Mouse (Mus musculus) C2C12 (cell line): ENCODE data around the gene Fkbp1a.

ENCODE experiments used
- CTCF ChIP-seq: IDR thresholded peaks from one replicate; pipeline ENCODE4 v1.5.1; 2011; ENCODE audit not compliant: control insufficient read depth, insufficient read depth, insufficient read length
- MAX ChIP-seq: IDR thresholded peaks from one replicate; pipeline ENCODE4 v1.6.1; 2011; ENCODE audit warnings: mild to moderate bottlenecking, control low read depth
- MYOD1 ChIP-seq: IDR thresholded peaks from one replicate; pipeline ENCODE4 v1.6.1; 2011; ENCODE audit warnings: low read depth; ENCODE audit not compliant: control insufficient read depth, insufficient read length
- MYOG ChIP-seq: IDR thresholded peaks from one replicate; pipeline ENCODE4 v1.6.1; 2011; ENCODE audit not compliant: control insufficient read depth, insufficient read length; ENCODE audit errors: extremely low read depth
- USF1 ChIP-seq: IDR thresholded peaks from one replicate; pipeline ENCODE4 v1.6.1; 2011; ENCODE audit warnings: low read depth, mild to moderate bottlenecking, control low read depth, moderate library complexity

DNA sequence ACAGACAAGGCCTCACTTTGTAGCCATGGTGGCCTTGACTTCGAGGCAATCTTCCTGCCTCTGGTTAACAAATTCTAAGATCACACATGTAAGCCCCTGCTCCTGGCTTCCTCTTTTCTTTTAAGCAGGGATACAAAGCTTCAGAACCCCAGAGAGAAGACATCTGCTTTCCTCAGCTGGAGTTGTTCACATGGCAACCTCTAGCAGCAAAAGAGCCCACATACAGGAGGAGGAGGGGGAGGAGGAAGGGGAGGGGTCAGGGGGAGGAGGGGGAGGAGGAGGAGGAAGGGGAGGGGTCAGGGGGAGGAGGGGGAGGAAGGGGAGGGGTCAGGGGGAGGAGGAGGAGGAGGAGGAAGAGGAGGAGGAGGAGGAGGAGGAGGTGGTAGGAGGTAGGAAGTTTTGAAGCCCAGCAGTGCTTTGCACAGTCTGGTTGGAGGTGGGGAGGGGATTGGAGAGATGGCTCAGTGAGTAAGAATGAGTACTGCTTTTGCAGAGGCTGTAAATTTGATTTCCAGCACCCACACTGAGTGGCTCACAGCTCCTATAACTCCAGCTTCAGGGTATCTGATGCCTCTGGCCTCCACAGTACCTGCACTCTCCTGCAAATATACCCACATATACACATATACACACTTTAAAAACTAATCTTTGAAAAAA lies 6.2 kb upstream of the Fkbp1a start:
- no peak for TF ChIP-seq MYOG
- TF ChIP-seq CTCF = no peak
- TF ChIP-seq MYOD1 = no peak
- TF ChIP-seq MAX = no peak
- TF ChIP-seq USF1 = no peak
